Mouse (Mus musculus) lung, postnatal 36 days (tissue): ENCODE data around the gene Ufl1.
A peak's percentile ranks its signal among the peaks of the same experiment; 100 is the strongest.
"Not testable (repeated sequence)": the region's sequence is repeated elsewhere in the genome, so short reads cannot be mapped to it uniquely, and the experiment has no call there.

ENCODE experiments used
- DNase-seq: peaks from one replicate; pipeline ENCODE4 v3.0.0; 2022; ENCODE audit warnings: mixed read lengths

Gene Ufl1

GRCm38 (mm10) chr4:25281671-25282038 lies at the start of gene Ufl1:
Gene Ufl1 (minus strand): TSS chr4:25281821.
- DNase-seq: peak; percentile 97

GRCm38 (mm10) chr4:25325684-25326220 lies 44.1 kb upstream of the Ufl1 start:
- DNase-seq: no peak

- no peak for DNase-seq
These were observed 41.1 kb upstream of the Ufl1 start for GRCm38 (mm10) chr4:25322631-25323178.

- no peak for DNase-seq
These were observed 32.1 kb upstream of the Ufl1 start for GRCm38 (mm10) chr4:25313767-25314166.

GRCm38 (mm10) chr4:25285002-25285401 lies 3.4 kb upstream of the Ufl1 start:
- DNase-seq: not testable (repeated sequence)

GRCm38 (mm10) chr4:25280938-25281670 lies 517 bp downstream of the Ufl1 start:
- peak; percentile 56 for DNase-seq

- no peak for DNase-seq
These were observed 8.6 kb downstream of the Ufl1 start for GRCm38 (mm10) chr4:25272861-25273627.

GRCm38 (mm10) chr4:25271926-25272325 lies 9.7 kb downstream of the Ufl1 start:
- DNase-seq: no peak

GRCm38 (mm10) chr4:25267144-25267543 lies 14.5 kb downstream of the Ufl1 start:
- DNase-seq: no peak

GRCm38 (mm10) chr4:25257822-25258398 lies 23.7 kb downstream of the Ufl1 start:
- DNase-seq: no peak

GRCm38 (mm10) chr4:25242776-25243175 lies 38.8 kb downstream of the Ufl1 start, which contains the start of gene Fhl5:
Gene Fhl5 (minus strand): TSS chr4:25242876.
- DNase-seq: no peak

GRCm38 (mm10) chr4:25235663-25236062 lies 46.0 kb downstream of the Ufl1 start:
- DNase-seq: not testable (repeated sequence)

- DNase-seq: not testable (repeated sequence)
These were observed 47.9 kb downstream of the Ufl1 start for GRCm38 (mm10) chr4:25233767-25234166.

- no peak for DNase-seq
These were observed 49.1 kb downstream of the Ufl1 start for GRCm38 (mm10) chr4:25232546-25232945.

- no peak for DNase-seq
These were observed 54.1 kb downstream of the Ufl1 start for GRCm38 (mm10) chr4:25227527-25227926.

- no peak for DNase-seq
These were observed 59.7 kb downstream of the Ufl1 start for GRCm38 (mm10) chr4:25221927-25222326.

GRCm38 (mm10) chr4:25213451-25213850 lies 68.2 kb downstream of the Ufl1 start:
- DNase-seq: no peak

- DNase-seq: no peak
These were observed 75.5 kb downstream of the Ufl1 start for GRCm38 (mm10) chr4:25206166-25206565.
